Mouse (Mus musculus) MEL (cell line): ENCODE data around the gene Fam160a1. TPM values are rescaled to one million over a fixed set of nuclear protein-coding genes. Genes with fewer than 3 reads are reported as not detected.

Source experiments
- polyA plus RNA-seq, 2 experiments: library from polyadenylated mRNA; stranded (reverse) in 1 of 2; unstranded in 1 of 2; fragments of >175 nt in 1 of 2; fragments of >200 nt in 1 of 2; gene quantifications; 2 replicates each; pipeline versions ENCODE4 v1.2.1 to v1.2.4; 2012; ENCODE audit warnings: low replicate concordance in 2 of 2, low read depth in 1 of 2; ENCODE audit not compliant: insufficient read length in 2 of 2, insufficient read depth in 1 of 2, missing spikeins in 1 of 2
- total RNA-seq: library from RNA; depleted of rRNA; stranded (reverse); fragments of 300-350 nt; gene quantifications from 2 replicates; pipeline ENCODE4 v1.2.3, GENCODE M21; 2012; rRNA removed

Gene Fam160a1
- total and polyA plus RNA-seq, 3 experiments = not detected

Other genes with a start within 250 kb of the Fam160a1 start
- gene Gatb, start 243.2 kb downstream of the Fam160a1 start, total RNA-seq = 9.1 and 13.7 TPM in 2 replicates
- gene Gatb, start 243.2 kb downstream of the Fam160a1 start, polyA plus RNA-seq = 10 to 100 TPM in 1 of 2 experiments, not detected in 1; 16.8 TPM
- not detected in 2 replicates for gene Glt28d2, start 70.2 kb upstream of the Fam160a1 start, total RNA-seq
- not detected for gene Glt28d2, start 70.2 kb upstream of the Fam160a1 start, polyA plus RNA-seq
- 0.10 TPM in 1 of 2 replicates, not detected in the other for gene Gm37240, start 70.2 kb upstream of the Fam160a1 start, total RNA-seq
- gene Gm37240, start 70.2 kb upstream of the Fam160a1 start, polyA plus RNA-seq = under 1 TPM in 1 of 2 experiments, not detected in 1; 0.04 TPM
- 2.2 and 4.0 TPM in 2 replicates for gene Sh3d19, start 153.8 kb upstream of the Fam160a1 start, total RNA-seq
- gene Sh3d19, start 153.8 kb upstream of the Fam160a1 start, polyA plus RNA-seq = 1 to 10 TPM in 1 of 2 experiments, not detected in 1; 4.8 TPM
- gene Prss48, start 185.2 kb upstream of the Fam160a1 start, total RNA-seq = not detected in 2 replicates
- not detected for gene Prss48, start 185.2 kb upstream of the Fam160a1 start, polyA plus RNA-seq